Mouse (Mus musculus) embryonic fibroblast, embryonic 13.5 days (primary cell): Measurements from ENCODE around the gene Phykpl.

Experiments used
- CTCF ChIP-seq: IDR thresholded peaks from 2 replicates; pipeline ENCODE4 v1.5.1; 2011; ENCODE audit warnings: mild to moderate bottlenecking, control low read depth, low read length, moderate library complexity, borderline replicate concordance; ENCODE audit not compliant: insufficient read depth
- POLR2A ChIP-seq: IDR thresholded peaks from 2 replicates; pipeline ENCODE4 v1.6.1; 2011; ENCODE audit warnings: low read depth, mild to moderate bottlenecking, control low read depth, low read length, moderate library complexity

DNA sequence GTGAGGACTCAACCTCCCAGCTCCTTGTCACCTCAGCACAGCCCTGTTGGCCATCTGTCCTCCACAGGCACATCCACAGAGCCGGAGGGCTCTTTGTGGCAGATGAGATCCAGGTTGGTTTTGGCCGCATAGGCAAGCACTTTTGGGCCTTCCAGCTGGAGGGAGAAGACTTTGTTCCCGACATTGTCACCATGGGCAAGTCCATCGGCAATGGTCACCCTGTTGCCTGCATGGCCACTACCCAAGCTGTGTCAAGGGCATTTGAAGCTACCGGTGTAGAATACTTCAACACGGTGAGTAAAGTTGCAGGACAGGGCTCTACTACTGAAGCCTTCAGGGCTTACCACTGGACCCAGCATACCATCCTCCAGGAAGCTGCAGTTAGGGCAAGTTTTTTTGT is 9.3 kb downstream of the Phykpl start:
- TF ChIP-seq POLR2A: no peak
- no peak for TF ChIP-seq CTCF
